Mouse (Mus musculus): ENCODE measurements at regions not wholly inside any gene's neighbourhood (a gene's known extent, or its start where the extent isn't known, plus 50 kb on each side); places are given as distances from the start of the nearest gene placed in this dataset.

GRCm38 (mm10) chr7:82949372-82949771 lies 82.2 kb downstream of the Mex3b start:
- Histone ChIP-seq H3K27ac (ENCODE audit: insufficient read depth, low read length) (no peak overlapping the region), H3K4me3 (ENCODE audit: extremely low read depth, insufficient read depth, insufficient read length) (no peak overlapping the region), H3K4me1 (ENCODE audit: control insufficient read depth, insufficient read depth, insufficient read length) (no peaks in the 10 kb centered on the region), H3K36me3 (ENCODE audit: control insufficient read depth, insufficient read depth, low read length) (no peaks in the 10 kb centered on the region), H3K27me3 (ENCODE audit: control insufficient read depth, insufficient read depth, low read length) (no peaks in the 10 kb centered on the region)
- DNase-seq (ENCODE audit: low read depth in 1 of 2, low spot score in 2 of 2): no peak
- WGBS: 86% methylated on average over 6 of the region's 6 CpGs
- TF ChIP-seq POLR2A (IDR thresholded peaks at IDR 0.05; ENCODE audit: low read depth, low read length) (no peak), CTCF (IDR thresholded peaks at IDR 0.05; ENCODE audit: extremely low read depth, insufficient read depth, insufficient read length, insufficient replicate concordance) (no peak)

GRCm38 (mm10) chr7:82957208-82957977 lies 90.3 kb downstream of the Mex3b start:
- Histone ChIP-seq H3K4me1 (ENCODE audit: control insufficient read depth, insufficient read depth, insufficient read length) (no peaks in the 10 kb centered on the region), H3K27ac (ENCODE audit: insufficient read depth, low read length) (0 out of 2 replicates have a peak overlapping the region, but pooled peaks have one; percentile 46), H3K27me3 (ENCODE audit: control insufficient read depth, insufficient read depth, low read length) (no peaks in the 10 kb centered on the region), H3K36me3 (ENCODE audit: control insufficient read depth, insufficient read depth, low read length) (no peaks in the 10 kb centered on the region), H3K4me3 (ENCODE audit: extremely low read depth, insufficient read depth, insufficient read length) (peak overlapping the region; percentile 27; the same call in 1 of the 2 replicates)
- peak in 1 of 2 experiments; percentile 5 for DNase-seq (ENCODE audit: low read depth in 1 of 2, low spot score in 2 of 2)
- WGBS: 57% methylated on average over 20 of the region's 20 CpGs
- TF ChIP-seq POLR2A (IDR thresholded peaks at IDR 0.05; ENCODE audit: low read depth, low read length): no peak
- no peak for TF ChIP-seq CTCF (IDR thresholded peaks at IDR 0.05; ENCODE audit: extremely low read depth, insufficient read depth, insufficient read length, insufficient replicate concordance)

- H3K27ac ChIP-seq (ENCODE audit: insufficient read depth, low read length): no peak overlapping the region
- 67% methylated on average over 1 of the region's 1 CpGs for WGBS
- no peak overlapping the region for H3K4me3 ChIP-seq (ENCODE audit: extremely low read depth, insufficient read depth, insufficient read length)
- no peaks in the 10 kb centered on the region for H3K36me3 ChIP-seq (ENCODE audit: control insufficient read depth, insufficient read depth, low read length)
- no peak for TF ChIP-seq CTCF (IDR thresholded peaks at IDR 0.05; ENCODE audit: extremely low read depth, insufficient read depth, insufficient read length, insufficient replicate concordance)
- TF ChIP-seq POLR2A (IDR thresholded peaks at IDR 0.05; ENCODE audit: low read depth, low read length): no peak
- peaks cover 6% of the 10 kb centered on the region; the same call in 1 of the 2 replicates for H3K4me1 ChIP-seq (ENCODE audit: control insufficient read depth, insufficient read depth, insufficient read length)
- DNase-seq (ENCODE audit: low read depth in 1 of 2, low spot score in 2 of 2): no peak
- no peaks in the 10 kb centered on the region for H3K27me3 ChIP-seq (ENCODE audit: control insufficient read depth, insufficient read depth, low read length)
Measured at GRCm38 (mm10) chr7:82970599-82970998, 103.5 kb downstream of the Mex3b start.

GRCm38 (mm10) chr7:82971244-82971643 lies 104.1 kb downstream of the Mex3b start:
- H3K4me3 ChIP-seq (ENCODE audit: extremely low read depth, insufficient read depth, insufficient read length): no peak overlapping the region
- TF ChIP-seq POLR2A (IDR thresholded peaks at IDR 0.05; ENCODE audit: low read depth, low read length) (no peak), CTCF (IDR thresholded peaks at IDR 0.05; ENCODE audit: extremely low read depth, insufficient read depth, insufficient read length, insufficient replicate concordance) (no peak)
- 52% methylated on average over 5 of the region's 5 CpGs for WGBS
- H3K27ac ChIP-seq (ENCODE audit: insufficient read depth, low read length): no peak overlapping the region
- peaks cover 6% of the 10 kb centered on the region; the same call in 1 of the 2 replicates for H3K4me1 ChIP-seq (ENCODE audit: control insufficient read depth, insufficient read depth, insufficient read length)
- peak in 1 of 2 experiments; percentile 22 for DNase-seq (ENCODE audit: low read depth in 1 of 2, low spot score in 2 of 2)
- H3K36me3 ChIP-seq (ENCODE audit: control insufficient read depth, insufficient read depth, low read length): no peaks in the 10 kb centered on the region
- no peaks in the 10 kb centered on the region for H3K27me3 ChIP-seq (ENCODE audit: control insufficient read depth, insufficient read depth, low read length)

GRCm38 (mm10) chr7:82972214-82973006 lies 105.3 kb downstream of the Mex3b start:
- Histone ChIP-seq H3K27me3 (ENCODE audit: control insufficient read depth, insufficient read depth, low read length) (no peaks in the 10 kb centered on the region), H3K27ac (ENCODE audit: insufficient read depth, low read length) (no peak overlapping the region), H3K4me1 (ENCODE audit: control insufficient read depth, insufficient read depth, insufficient read length) (peaks cover 6% of the 10 kb centered on the region; the same call in 1 of the 2 replicates), H3K36me3 (ENCODE audit: control insufficient read depth, insufficient read depth, low read length) (no peaks in the 10 kb centered on the region), H3K4me3 (ENCODE audit: extremely low read depth, insufficient read depth, insufficient read length) (no peak overlapping the region)
- no peak for DNase-seq (ENCODE audit: low read depth in 1 of 2, low spot score in 2 of 2)
- 84% methylated on average over 12 of the region's 12 CpGs for WGBS
- TF ChIP-seq POLR2A (IDR thresholded peaks at IDR 0.05; ENCODE audit: low read depth, low read length): no peak
- no peak for TF ChIP-seq CTCF (IDR thresholded peaks at IDR 0.05; ENCODE audit: extremely low read depth, insufficient read depth, insufficient read length, insufficient replicate concordance)

- DNase-seq (ENCODE audit: low read depth in 1 of 2, low spot score in 2 of 2): no peak
- Histone ChIP-seq H3K4me1 (ENCODE audit: control insufficient read depth, insufficient read depth, insufficient read length) (no peaks in the 10 kb centered on the region; the same call in 1 of the 2 replicates), H3K4me3 (ENCODE audit: extremely low read depth, insufficient read depth, insufficient read length) (no peak overlapping the region), H3K36me3 (ENCODE audit: control insufficient read depth, insufficient read depth, low read length) (no peaks in the 10 kb centered on the region), H3K27ac (ENCODE audit: insufficient read depth, low read length) (no peak overlapping the region), H3K27me3 (ENCODE audit: control insufficient read depth, insufficient read depth, low read length) (no peaks in the 10 kb centered on the region)
- TF ChIP-seq CTCF (IDR thresholded peaks at IDR 0.05; ENCODE audit: extremely low read depth, insufficient read depth, insufficient read length, insufficient replicate concordance) (no peak), POLR2A (IDR thresholded peaks at IDR 0.05; ENCODE audit: low read depth, low read length) (no peak)
Measured at GRCm38 (mm10) chr7:82990708-82991107, 123.6 kb downstream of the Mex3b start.

Measured in spleen, adult 2 months (tissue).